Mouse (Mus musculus): ENCODE data around the gene Epb41. TPM values are rescaled to one million over a fixed set of nuclear protein-coding genes. Genes with fewer than 3 reads are reported as not detected.

Gene Epb41
- total and polyA plus RNA-seq, 3 experiments = 129 to 560 (median 152) TPM

DNA sequence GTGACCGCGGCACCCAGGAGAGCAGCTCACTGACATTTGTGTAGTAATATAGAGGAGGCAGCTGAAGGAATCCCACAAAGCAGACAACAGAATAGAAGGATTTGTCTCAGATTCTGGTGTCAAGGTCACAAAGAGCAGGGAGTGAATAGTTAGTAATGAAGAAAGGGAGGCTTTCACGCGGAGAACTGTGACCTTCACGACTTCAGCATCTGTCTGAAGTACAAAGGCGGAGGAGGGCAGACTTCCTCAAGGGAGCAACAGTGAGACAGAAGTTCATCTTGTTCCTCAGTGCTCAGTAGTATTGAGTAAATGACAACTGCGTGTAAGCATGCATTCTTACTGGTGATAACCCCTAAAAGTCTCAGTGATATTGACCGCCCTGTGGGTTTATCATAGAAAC, 124.5 kb downstream of the Epb41 start:
- no peak overlapping the region for H3K4me3 ChIP-seq (ENCODE audit: low read depth, low read length)
- ATAC-seq (ENCODE audit: extremely low read depth, insufficient number of reproducible peaks, low FRiP score, poor library complexity, severe bottlenecking) (no peak), DNase-seq (ENCODE audit: low spot score) (no peak)
- H3K9me3 ChIP-seq (replicated peaks) = no peaks in the 10 kb centered on the region
- no peaks in the 10 kb centered on the region for H3K4me1 ChIP-seq (ENCODE audit: insufficient read depth, low read depth, low read length)
- H3K36me3 ChIP-seq (replicated peaks) = peaks cover 90% of the 10 kb centered on the region
- TF ChIP-seq GATA2 (IDR thresholded peaks at IDR 0.05; ENCODE audit: borderline replicate concordance, low read depth, low read length) = no peak
- TF ChIP-seq TAL1 (conservative IDR thresholded peaks at IDR 0.05; ENCODE audit: low read depth, low read length) = no peak
- TF ChIP-seq CTCF (IDR thresholded peaks at IDR 0.05; ENCODE audit: low read depth, low read length) = no peak
- TF ChIP-seq GATA1 (IDR thresholded peaks at IDR 0.05; ENCODE audit: borderline replicate concordance, low read length) = no peak
- no peak for TF ChIP-seq POLR2AphosphoS5 (IDR thresholded peaks at IDR 0.05; ENCODE audit: insufficient replicate concordance, low read depth, low read length)
- no peaks in the 10 kb centered on the region for H3K27me3 ChIP-seq (ENCODE audit: insufficient read depth, low read length)

DNA sequence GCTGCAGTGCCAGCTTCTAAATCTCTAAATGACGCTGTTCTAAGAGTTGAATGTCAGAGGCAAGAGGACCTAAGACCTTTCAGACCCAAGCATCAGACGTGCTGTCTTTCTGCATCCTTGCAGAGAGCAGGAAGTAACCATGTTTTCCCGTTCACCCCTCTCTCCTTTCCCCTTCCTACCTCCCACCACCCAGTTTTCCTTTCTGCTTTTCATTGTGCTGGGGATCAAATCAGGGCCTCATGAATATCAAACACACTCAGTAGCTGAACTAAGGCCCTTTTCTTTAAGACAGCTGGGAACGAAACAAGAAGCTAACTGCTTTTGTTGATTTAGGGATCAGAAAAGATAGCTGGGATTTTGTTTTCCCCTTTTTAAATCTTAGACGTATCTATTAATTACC, 125.2 kb downstream of the Epb41 start:
- no peak for TF ChIP-seq TAL1 (conservative IDR thresholded peaks at IDR 0.05; ENCODE audit: low read depth, low read length)
- TF ChIP-seq POLR2AphosphoS5 (IDR thresholded peaks at IDR 0.05; ENCODE audit: insufficient replicate concordance, low read depth, low read length) = no peak
- TF ChIP-seq GATA1 (IDR thresholded peaks at IDR 0.05; ENCODE audit: borderline replicate concordance, low read length) = no peak
- no peak for TF ChIP-seq GATA2 (IDR thresholded peaks at IDR 0.05; ENCODE audit: borderline replicate concordance, low read depth, low read length)
- TF ChIP-seq CTCF (IDR thresholded peaks at IDR 0.05; ENCODE audit: low read depth, low read length) = no peak
- no peaks in the 10 kb centered on the region for H3K27me3 ChIP-seq (ENCODE audit: insufficient read depth, low read length)
- H3K4me1 ChIP-seq (ENCODE audit: insufficient read depth, low read depth, low read length) = no peaks in the 10 kb centered on the region
- ATAC-seq (ENCODE audit: extremely low read depth, insufficient number of reproducible peaks, low FRiP score, poor library complexity, severe bottlenecking) (no peak), DNase-seq (ENCODE audit: low spot score) (no peak)
- H3K4me3 ChIP-seq (ENCODE audit: low read depth, low read length) = no peak overlapping the region
- no peaks in the 10 kb centered on the region for H3K9me3 ChIP-seq (replicated peaks)
- peaks cover 90% of the 10 kb centered on the region for H3K36me3 ChIP-seq (replicated peaks)

DNA sequence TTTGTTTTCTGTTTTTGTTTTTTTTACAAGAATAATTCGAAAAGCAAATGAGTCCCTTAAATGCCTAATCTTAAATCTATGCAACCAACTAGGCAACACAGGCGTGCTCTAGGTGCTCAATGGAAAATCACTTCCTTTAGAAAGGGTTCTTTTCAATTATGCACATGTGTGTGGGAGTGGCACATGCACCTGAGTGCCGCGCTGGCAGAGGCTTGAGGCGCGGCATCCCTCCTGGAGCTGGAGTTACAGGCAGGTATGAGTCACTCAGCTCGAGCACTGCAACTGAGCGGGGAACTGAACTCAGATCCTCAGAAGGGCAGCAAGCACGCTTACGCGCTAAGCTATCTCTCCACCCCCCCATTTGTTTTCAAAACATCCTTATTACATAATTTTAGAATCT, 127.3 kb downstream of the Epb41 start:
- TF ChIP-seq GATA2 (IDR thresholded peaks at IDR 0.05; ENCODE audit: borderline replicate concordance, low read depth, low read length) (no peak), POLR2AphosphoS5 (IDR thresholded peaks at IDR 0.05; ENCODE audit: insufficient replicate concordance, low read depth, low read length) (no peak), TAL1 (conservative IDR thresholded peaks at IDR 0.05; ENCODE audit: low read depth, low read length) (no peak), CTCF (IDR thresholded peaks at IDR 0.05; ENCODE audit: low read depth, low read length) (no peak), GATA1 (IDR thresholded peaks at IDR 0.05; ENCODE audit: borderline replicate concordance, low read length) (no peak)
- Histone ChIP-seq H3K4me1 (ENCODE audit: insufficient read depth, low read depth, low read length) (no peaks in the 10 kb centered on the region), H3K36me3 (replicated peaks) (peaks cover 89% of the 10 kb centered on the region), H3K27me3 (ENCODE audit: insufficient read depth, low read length) (no peaks in the 10 kb centered on the region), H3K9me3 (replicated peaks) (no peaks in the 10 kb centered on the region), H3K4me3 (ENCODE audit: low read depth, low read length) (no peak overlapping the region)
- DNase-seq (ENCODE audit: low spot score) (no peak), ATAC-seq (ENCODE audit: extremely low read depth, insufficient number of reproducible peaks, low FRiP score, poor library complexity, severe bottlenecking) (no peak)

DNA sequence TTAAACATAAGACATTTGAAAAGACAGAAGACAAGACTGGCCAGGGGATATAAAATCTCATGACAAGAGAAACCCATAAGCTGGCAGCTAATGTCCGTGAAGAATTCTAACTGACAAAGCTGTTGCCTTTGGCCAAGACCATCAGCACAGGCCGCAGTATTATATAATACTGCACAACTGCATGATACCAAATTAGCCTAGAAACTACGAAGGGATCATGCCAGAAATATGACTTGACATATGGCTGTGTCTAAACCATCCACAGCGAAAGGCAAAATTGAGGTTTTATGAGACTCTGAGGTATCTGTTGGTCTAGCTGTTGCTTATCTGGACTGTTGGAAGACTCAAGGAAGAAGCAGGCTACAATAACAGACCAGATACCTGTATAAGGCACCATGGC, 134.3 kb downstream of the Epb41 start:
- Histone ChIP-seq H3K9me3 (replicated peaks) (no peaks in the 10 kb centered on the region), H3K36me3 (replicated peaks) (peaks cover 95% of the 10 kb centered on the region), H3K4me1 (ENCODE audit: insufficient read depth, low read depth, low read length) (peaks cover 6% of the 10 kb centered on the region), H3K4me3 (ENCODE audit: low read depth, low read length) (no peak overlapping the region), H3K27me3 (ENCODE audit: insufficient read depth, low read length) (no peaks in the 10 kb centered on the region)
- ATAC-seq (ENCODE audit: extremely low read depth, insufficient number of reproducible peaks, low FRiP score, poor library complexity, severe bottlenecking) (no peak), DNase-seq (ENCODE audit: low spot score) (no peak)
- TF ChIP-seq GATA1 (IDR thresholded peaks at IDR 0.05; ENCODE audit: borderline replicate concordance, low read length) = no peak
- no peak for TF ChIP-seq GATA2 (IDR thresholded peaks at IDR 0.05; ENCODE audit: borderline replicate concordance, low read depth, low read length)
- TF ChIP-seq TAL1 (conservative IDR thresholded peaks at IDR 0.05; ENCODE audit: low read depth, low read length) = no peak
- TF ChIP-seq POLR2AphosphoS5 (IDR thresholded peaks at IDR 0.05; ENCODE audit: insufficient replicate concordance, low read depth, low read length) = no peak
- TF ChIP-seq CTCF (IDR thresholded peaks at IDR 0.05; ENCODE audit: low read depth, low read length) = no peak

DNA sequence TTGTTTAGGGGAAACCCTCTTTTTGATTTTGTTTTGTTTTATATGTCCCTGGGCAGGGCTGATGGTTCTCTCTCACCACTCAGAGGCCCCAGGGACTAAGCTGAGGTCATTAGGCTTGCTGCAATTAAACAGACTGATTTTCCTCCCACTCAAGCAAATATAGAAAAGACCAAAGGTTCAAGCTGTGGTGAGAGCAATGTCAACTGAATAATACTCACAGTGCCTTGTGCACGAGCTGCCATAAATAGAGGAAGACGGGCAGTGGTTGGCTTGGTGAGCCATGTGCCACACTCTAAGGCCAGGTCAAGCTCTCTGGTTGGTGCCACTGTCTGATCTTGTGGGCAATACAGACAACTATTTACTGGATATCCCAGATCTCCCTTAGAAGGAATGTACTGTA, 135.7 kb downstream of the Epb41 start:
- DNase-seq (ENCODE audit: low spot score) (no peak), ATAC-seq (ENCODE audit: extremely low read depth, insufficient number of reproducible peaks, low FRiP score, poor library complexity, severe bottlenecking) (no peak)
- TF ChIP-seq CTCF (IDR thresholded peaks at IDR 0.05; ENCODE audit: low read depth, low read length) (no peak), POLR2AphosphoS5 (IDR thresholded peaks at IDR 0.05; ENCODE audit: insufficient replicate concordance, low read depth, low read length) (no peak), GATA1 (IDR thresholded peaks at IDR 0.05; ENCODE audit: borderline replicate concordance, low read length) (no peak), GATA2 (IDR thresholded peaks at IDR 0.05; ENCODE audit: borderline replicate concordance, low read depth, low read length) (no peak), TAL1 (conservative IDR thresholded peaks at IDR 0.05; ENCODE audit: low read depth, low read length) (no peak)
- Histone ChIP-seq H3K9me3 (replicated peaks) (no peaks in the 10 kb centered on the region), H3K4me1 (ENCODE audit: insufficient read depth, low read depth, low read length) (peaks cover 6% of the 10 kb centered on the region), H3K36me3 (replicated peaks) (peaks cover 95% of the 10 kb centered on the region), H3K27me3 (ENCODE audit: insufficient read depth, low read length) (no peaks in the 10 kb centered on the region), H3K4me3 (ENCODE audit: low read depth, low read length) (no peak overlapping the region)

DNA sequence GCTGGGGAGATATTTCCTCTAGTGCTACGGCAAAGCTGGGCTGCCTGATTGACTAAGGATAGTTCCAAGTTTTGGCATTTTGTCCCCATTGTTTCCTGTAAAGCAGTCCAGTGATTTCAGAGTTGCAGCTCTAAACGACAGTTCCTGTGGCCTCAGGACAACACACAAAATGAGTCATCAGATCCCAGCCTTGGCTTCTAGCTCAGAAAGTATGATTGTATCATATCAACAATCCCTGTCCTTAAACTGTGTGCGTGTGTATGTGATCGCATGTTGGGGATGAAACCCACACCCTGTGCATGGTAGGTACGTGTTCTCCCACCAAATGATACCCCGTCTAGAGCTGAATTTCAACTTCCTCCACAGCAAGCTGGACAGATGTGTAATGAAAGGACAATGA, 146.0 kb downstream of the Epb41 start:
- ATAC-seq (ENCODE audit: extremely low read depth, insufficient number of reproducible peaks, low FRiP score, poor library complexity, severe bottlenecking) (no peak), DNase-seq (ENCODE audit: low spot score) (no peak)
- peaks cover 28% of the 10 kb centered on the region for H3K4me1 ChIP-seq (ENCODE audit: insufficient read depth, low read depth, low read length)
- no peaks in the 10 kb centered on the region for H3K9me3 ChIP-seq (replicated peaks)
- TF ChIP-seq CTCF (IDR thresholded peaks at IDR 0.05; ENCODE audit: low read depth, low read length) = no peak
- no peaks in the 10 kb centered on the region for H3K27me3 ChIP-seq (ENCODE audit: insufficient read depth, low read length)
- no peak overlapping the region for H3K4me3 ChIP-seq (ENCODE audit: low read depth, low read length)
- peaks cover 99% of the 10 kb centered on the region for H3K36me3 ChIP-seq (replicated peaks)
